Mouse (Mus musculus) kidney, postnatal 0 days (tissue): ENCODE data around the gene Rtkn2. TPM values are rescaled to one million over a fixed set of nuclear protein-coding genes. Genes with fewer than 3 reads are reported as not detected.

Source experiments
- ATAC-seq: fragments of 200-750 bp; cut with Nextera tagmentation; replicated peaks from 2 replicates; pipeline ENCODE4 v1.8.0; 2017; ENCODE audit warnings: low read depth, moderate number of reproducible peaks, moderate TSS enrichment, moderate library complexity; ENCODE audit not compliant: low FRiP score
- DNase-seq: peaks from one replicate; pipeline ENCODE4 v3.0.0-alpha.2; 2016; ENCODE audit warnings: low spot score
- H3K27ac ChIP-seq: fragments of 300-500 bp; sonication (generic); 2 replicates; pipeline ENCODE4 v1.5.1; 2014; ENCODE audit warnings: mild to moderate bottlenecking
- H3K27me3 ChIP-seq: fragments of 300-500 bp; sonication (generic); 2 replicates; pipeline ENCODE4 v1.6.1; 2014; ENCODE audit warnings: low read length, mixed read lengths; ENCODE audit not compliant: insufficient read depth
- H3K36me3 ChIP-seq: fragments of 300-500 bp; sonication (generic); 2 replicates; pipeline ENCODE4 v1.6.1; 2014; ENCODE audit warnings: low read length, mixed read lengths; ENCODE audit not compliant: insufficient read depth
- H3K4me1 ChIP-seq: fragments of 300-500 bp; sonication (generic); replicated peaks from 2 replicates; pipeline ENCODE4 v1.6.1; 2014; ENCODE audit warnings: antibody characterized with exemption, low read length, mixed read lengths; ENCODE audit not compliant: insufficient read depth
- H3K4me2 ChIP-seq: fragments of 300-500 bp; sonication (generic); 2 replicates; pipeline ENCODE4 v1.6.1; 2014; ENCODE audit warnings: mild to moderate bottlenecking, low read length, moderate library complexity, mixed read lengths
- H3K4me3 ChIP-seq: fragments of 300-500 bp; sonication (generic); replicated peaks from 2 replicates; pipeline ENCODE4 v1.5.1; 2014; ENCODE audit warnings: low read depth, low read length
- H3K9ac ChIP-seq: fragments of 300-500 bp; sonication (generic); 2 replicates; pipeline ENCODE4 v1.6.1; 2014; ENCODE audit warnings: low read depth, low read length
- H3K9me3 ChIP-seq: fragments of 300-500 bp; sonication (generic); replicated peaks from 2 replicates; pipeline ENCODE4 v1.6.1; 2016; ENCODE audit warnings: low read length, inconsistent platforms, mixed read lengths
- CTCF ChIP-seq: IDR thresholded peaks from 2 replicates; pipeline ENCODE4 v1.5.1; 2016; ENCODE audit warnings: antibody characterized with exemption, low read depth, mild to moderate bottlenecking, moderate library complexity
- WGBS: fragments of 180-500 bp; shearing (Covaris S2); extraction: QIAGEN DNeasy Blood & Tissue Kit; methylation state at CpG from one replicate; pipeline ENCODE4 v1.1.7; 2014; 5-methylcytosine and 5-hydroxymethylcytosine counted together
- polyA plus RNA-seq: library from polyadenylated mRNA; unstranded; fragments of >200 nt; fragmentation: Nextera tagmentation; extraction: Ambion mirVana; gene quantifications from 2 replicates; pipeline ENCODE4 v1.2.1, GENCODE M21; 2015

Gene Rtkn2
- polyA plus RNA-seq, 1 experiment from 2014 or later, result 4.4 TPM

DNA sequence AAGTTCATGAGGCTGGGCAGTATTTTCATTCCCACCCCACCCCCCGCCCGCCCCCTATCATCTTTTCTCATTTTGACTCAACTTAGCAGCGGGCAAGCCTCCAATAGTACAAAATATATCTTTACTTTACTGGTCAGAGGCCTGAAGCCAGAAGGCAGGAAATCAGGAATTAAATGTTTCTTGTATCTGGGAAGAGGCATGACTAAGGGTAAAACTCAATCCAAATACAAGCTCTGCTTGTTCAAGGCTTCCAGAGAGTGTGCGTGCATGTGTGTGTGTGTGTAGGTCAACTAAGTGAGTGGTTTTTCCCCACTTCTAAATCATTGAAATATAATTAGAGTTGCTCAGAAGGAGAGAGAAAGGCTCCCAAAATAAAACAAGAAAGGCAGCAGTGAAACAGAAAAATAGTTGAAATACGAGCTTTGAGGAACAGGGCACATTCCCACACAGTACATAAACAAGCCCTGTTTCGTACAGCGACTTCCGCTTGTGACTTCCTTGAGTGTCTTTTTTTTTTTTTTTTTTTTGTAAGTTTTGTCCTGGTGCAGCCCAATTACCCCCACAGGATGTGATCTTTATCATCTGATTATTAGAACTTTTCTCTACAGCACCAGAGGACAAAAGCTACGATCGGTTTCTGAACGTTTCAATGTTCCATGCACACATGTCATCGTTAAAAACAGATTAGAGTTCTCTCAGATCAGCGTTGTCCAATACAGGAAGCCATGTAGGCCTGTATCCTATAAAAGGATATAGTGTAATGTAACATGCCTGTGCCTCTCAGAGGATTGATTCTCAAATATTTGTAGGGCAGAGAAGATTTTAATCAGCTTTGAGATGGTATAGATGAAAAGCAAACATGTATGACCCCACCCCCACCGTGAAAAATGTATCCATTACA is 125.8 kb downstream of the Rtkn2 start:
- no peak for TF ChIP-seq CTCF
- no peak overlapping the region for H3K9ac ChIP-seq
- WGBS, result 30% methylated on average over 14 of the region's 14 CpGs
- peaks cover 12% of the 10 kb centered on the region; the same call in 1 of the 2 replicates for H3K36me3 ChIP-seq
- no peak overlapping the region for H3K4me2 ChIP-seq
- no peaks in the 10 kb centered on the region for H3K27me3 ChIP-seq
- no peak for ATAC-seq
- peak overlapping the region; percentile 87 for H3K27ac ChIP-seq
- no peaks in the 10 kb centered on the region for H3K9me3 ChIP-seq
- H3K4me1 ChIP-seq, result 0 out of 2 replicates have a peak, but pooled peaks cover 7% of the 10 kb centered on the region
- DNase-seq, result peak; percentile 89
- H3K4me3 ChIP-seq, result no peak overlapping the region

DNA sequence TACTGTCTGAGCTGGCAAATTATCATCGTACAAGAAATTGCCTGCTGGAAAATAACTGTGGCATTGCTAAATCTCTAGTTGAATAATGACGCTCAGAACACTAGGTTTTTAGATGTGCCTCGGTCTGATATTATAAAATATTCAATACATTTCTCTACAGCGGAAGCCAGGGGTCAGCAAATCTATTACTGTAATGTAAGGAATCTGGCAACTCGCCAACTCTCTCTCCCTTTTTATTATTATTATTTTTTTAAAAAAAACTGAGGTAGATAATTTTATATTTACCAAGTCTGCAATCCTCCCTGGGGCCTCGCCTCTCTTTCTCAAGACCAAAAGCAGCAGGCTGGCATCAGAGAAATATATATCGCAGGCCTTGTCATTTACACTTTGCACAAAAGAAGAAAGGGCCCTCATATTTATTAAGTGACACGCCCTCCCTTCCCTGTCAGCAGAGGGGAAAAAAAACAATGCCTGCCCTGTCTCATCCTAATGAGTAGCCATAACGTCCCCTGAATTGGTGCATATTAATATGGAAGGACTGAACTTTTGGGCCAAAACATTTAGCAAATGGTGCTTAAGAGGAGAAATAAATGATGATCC is 127.1 kb downstream of the Rtkn2 start:
- no peak for ATAC-seq
- no peak overlapping the region for H3K4me2 ChIP-seq
- TF ChIP-seq CTCF, result no peak
- H3K27me3 ChIP-seq, result no peaks in the 10 kb centered on the region
- DNase-seq, result peak; percentile 31
- H3K36me3 ChIP-seq, result no peaks in the 10 kb centered on the region
- H3K9ac ChIP-seq, result no peak overlapping the region
- H3K4me3 ChIP-seq, result no peak overlapping the region
- H3K27ac ChIP-seq, result no peak overlapping the region
- H3K4me1 ChIP-seq, result 0 out of 2 replicates have a peak, but pooled peaks cover 7% of the 10 kb centered on the region
- 50% methylated on average over 9 of the region's 9 CpGs for WGBS
- no peaks in the 10 kb centered on the region for H3K9me3 ChIP-seq

DNA sequence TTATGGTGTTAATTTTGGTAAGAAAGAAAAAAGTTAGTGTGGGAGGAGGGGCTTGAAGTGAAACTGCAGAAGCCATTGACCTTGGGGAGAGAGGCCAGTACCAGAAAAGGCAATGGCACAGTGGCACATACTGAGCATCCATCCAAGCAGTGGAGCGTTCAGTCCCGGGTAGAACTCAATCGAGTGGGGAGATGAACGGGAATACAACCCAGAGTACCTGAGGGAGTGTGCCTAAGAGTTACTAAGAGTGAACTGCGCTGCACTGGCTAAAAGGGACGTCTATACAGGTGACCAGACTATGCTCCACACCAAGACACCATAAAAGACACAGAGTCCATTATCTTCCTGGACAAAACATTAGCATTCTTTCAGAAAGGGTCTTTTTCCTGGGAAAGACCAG is 128.3 kb downstream of the Rtkn2 start:
- H3K9me3 ChIP-seq, result no peaks in the 10 kb centered on the region
- ATAC-seq (no peak), DNase-seq (no peak)
- TF ChIP-seq CTCF, result no peak
- no peak overlapping the region for H3K9ac ChIP-seq
- 0 out of 2 replicates have a peak, but pooled peaks cover 7% of the 10 kb centered on the region for H3K4me1 ChIP-seq
- H3K36me3 ChIP-seq, result no peaks in the 10 kb centered on the region
- H3K4me2 ChIP-seq, result no peak overlapping the region
- no peaks in the 10 kb centered on the region for H3K27me3 ChIP-seq
- H3K27ac ChIP-seq, result no peak overlapping the region
- WGBS, result 63% methylated on average over 6 of the region's 6 CpGs
- no peak overlapping the region for H3K4me3 ChIP-seq

Other genes starting within 250 kb of the Rtkn2 start
- 0.63 and 0.66 TPM in 2 replicates for gene Zfp365, start 66.9 kb upstream of the Rtkn2 start, polyA plus RNA-seq